Mouse (Mus musculus): Measurements from ENCODE around the gene 4931428F04Rik. TPM values are rescaled to one million over a fixed set of nuclear protein-coding genes. Genes with fewer than 3 reads are reported as not detected.

The 4931428F04Rik gene
- 49.0 and 56.8 TPM in 2 replicates for polyA plus RNA-seq (2012; rRNA removed)

GRCm38 (mm10) chr8:105289805-105290460 is at the start of gene 4931428F04Rik:
TSS of gene 4931428F04Rik (minus strand) at chr8:105289864.

DNA sequence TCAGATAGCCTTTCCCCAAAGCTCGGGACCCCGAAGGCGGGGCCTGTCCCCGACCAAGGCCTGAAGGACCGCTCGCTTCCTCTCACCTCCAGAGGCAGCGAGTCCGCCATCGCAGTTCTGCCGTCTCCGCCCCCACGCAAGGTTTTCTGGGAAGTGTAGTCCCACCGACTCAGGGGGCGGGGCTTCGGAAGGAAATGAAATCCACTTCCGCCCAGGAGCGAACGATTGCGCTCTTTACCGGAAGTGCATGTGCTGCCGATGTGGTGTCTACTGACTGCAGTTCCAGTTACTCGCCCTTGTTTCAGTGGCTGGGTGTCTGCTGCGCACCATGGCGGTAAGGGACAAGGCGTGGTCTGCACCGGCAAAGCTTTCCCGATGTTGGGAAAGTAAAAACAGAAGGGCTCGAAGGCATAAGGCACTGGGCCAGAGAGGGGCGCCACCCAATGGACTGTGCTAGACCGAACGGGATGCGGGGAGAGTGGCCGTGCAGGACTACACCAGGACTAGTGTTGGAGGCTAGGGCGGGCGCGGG is 36.5 kb upstream of the 4931428F04Rik start, which contains the start of the genes Lrrc29 and Tmem208:
Lrrc29 (minus strand) TSS at position 138 of the 532 bp plus-strand sequence.
Tmem208 (plus strand) TSS at position 214 of the 532 bp plus-strand sequence.

DNA sequence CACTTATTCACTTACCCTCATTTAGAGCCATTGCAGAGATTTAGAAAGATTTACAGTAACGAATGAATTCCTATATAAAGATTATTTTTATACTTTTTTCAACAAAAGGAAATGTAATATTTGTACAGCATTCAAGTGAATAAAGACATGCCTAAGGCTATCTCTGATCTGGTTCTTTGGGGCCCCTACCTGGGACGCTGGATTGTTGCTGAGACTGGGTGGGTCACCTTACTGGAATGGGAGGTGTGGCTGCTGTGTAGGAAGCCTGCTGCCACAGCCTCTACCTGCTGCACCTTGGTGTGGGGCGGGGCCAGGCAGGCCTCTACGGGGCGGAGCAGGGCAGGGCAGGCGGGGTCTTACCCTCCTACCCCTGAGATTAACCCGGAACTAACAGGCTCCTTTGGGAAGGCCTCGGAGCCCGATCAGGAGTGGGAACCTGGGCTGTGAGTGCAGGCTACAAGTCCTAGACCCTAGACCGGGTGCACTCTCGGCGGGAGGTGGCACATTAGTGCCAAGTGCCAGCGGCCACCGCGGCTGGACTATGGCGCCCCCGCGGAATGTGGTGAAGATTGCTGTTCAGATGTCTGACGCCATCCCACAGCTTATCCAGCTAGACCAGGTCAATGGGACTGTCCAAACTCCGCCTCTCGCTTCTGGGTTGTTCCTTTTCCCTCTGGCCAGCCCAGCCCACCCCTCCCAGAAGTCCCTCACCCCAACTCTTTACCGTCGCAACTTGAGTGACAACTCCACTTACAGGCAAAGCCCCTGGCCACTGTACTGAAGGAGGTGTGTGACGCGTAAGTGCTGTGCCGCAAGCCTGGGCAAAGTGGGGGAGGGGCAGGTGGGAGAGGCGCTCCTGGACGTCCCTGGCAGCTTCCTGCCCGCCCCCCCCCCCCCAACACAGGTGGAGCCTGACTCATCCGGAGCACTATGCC is 15.8 kb upstream of the 4931428F04Rik start, which contains the start of gene Elmo3:
Elmo3 (plus strand) TSS at position 391 of the 935 bp plus-strand sequence.

GRCm38 (mm10) chr8:105297511-105298192 is 8.0 kb upstream of the 4931428F04Rik start, which contains the start of gene E2f4:
TSS of gene E2f4 (plus strand) at chr8:105297663.

DNA sequence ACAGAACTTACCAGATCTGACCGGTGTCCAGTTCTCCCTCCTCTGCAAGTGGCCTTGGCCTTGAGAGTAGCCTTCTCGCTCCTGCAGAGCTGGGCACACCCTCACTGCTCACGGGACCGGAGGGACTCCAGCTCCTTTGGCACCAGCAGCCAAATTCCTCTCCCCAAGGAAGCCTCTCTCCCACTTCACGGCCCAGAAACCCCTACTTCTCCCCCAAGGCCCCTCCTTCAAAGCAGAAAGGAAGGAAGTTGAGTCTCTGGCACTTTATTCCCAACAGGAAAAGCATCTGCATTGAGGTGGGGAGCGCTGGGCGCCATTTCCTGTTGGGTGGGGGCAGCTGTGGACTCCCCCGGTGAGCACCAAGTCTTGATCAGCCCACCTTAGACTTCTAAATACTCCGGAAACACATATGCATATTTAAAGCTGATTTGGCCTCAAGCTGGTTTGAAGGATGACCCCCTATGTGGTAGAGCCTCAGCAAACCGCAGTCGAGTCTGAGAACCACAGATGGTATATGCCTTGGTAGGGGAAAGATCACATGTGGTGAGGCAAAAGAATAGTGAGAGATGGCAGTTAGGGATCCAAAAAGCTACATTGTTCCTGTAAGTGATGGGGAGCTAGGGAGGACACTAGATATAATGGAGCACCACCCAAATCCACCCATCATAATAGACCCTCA is 6.4 kb upstream of the 4931428F04Rik start, which contains the start of gene Exoc3l:
Exoc3l (minus strand) TSS at position 207 of the 679 bp plus-strand sequence.

DNA sequence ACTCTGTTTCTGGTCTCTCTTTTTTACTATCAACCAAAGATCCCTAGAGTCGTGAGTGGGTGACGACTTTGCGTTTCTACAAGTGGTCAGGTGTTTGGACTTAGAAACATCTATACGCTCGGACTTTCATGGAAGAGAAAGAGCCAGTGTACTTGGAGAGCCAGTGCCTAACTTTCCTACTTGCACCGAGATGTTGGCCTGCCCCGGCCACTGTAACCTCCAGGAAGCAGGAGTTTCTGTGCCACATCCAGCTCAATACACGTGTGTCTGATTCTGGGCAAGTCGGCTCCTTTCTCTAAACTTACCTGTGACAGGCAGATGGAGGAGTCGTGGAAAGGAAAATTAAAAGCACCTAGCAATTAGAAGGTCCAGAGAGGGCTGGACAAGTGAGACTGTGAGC is 13.8 kb downstream of the 4931428F04Rik start, which contains the start of gene Nol3:
Nol3 (plus strand) TSS at position 301 of the 400 bp plus-strand sequence.

GRCm38 (mm10) chr8:105269461-105269947 is 20.2 kb downstream of the 4931428F04Rik start, which contains the start of gene Hsf4:
TSS of gene Hsf4 (plus strand) at chr8:105269801.

GRCm38 (mm10) chr8:105264024-105264982 is 25.4 kb downstream of the 4931428F04Rik start, which contains the start of the genes Tradd and Fbxl8:
TSS of gene Tradd (minus strand) at chr8:105264609.
TSS of gene Fbxl8 (plus strand) at chr8:105264648.

GRCm38 (mm10) chr8:105254966-105255350 is 34.7 kb downstream of the 4931428F04Rik start, which contains the start of gene B3gnt9:
TSS of gene B3gnt9 (minus strand) at chr8:105255153.

Other genes with a start within 250 kb of the 4931428F04Rik start
- not detected in 2 replicates for gene Ces3a, start 241.3 kb downstream of the 4931428F04Rik start, polyA plus RNA-seq (2012; rRNA removed)
- gene Ces3b, start 206.1 kb downstream of the 4931428F04Rik start, polyA plus RNA-seq (2012; rRNA removed) = not detected in 2 replicates
- gene Ces4a, start 158.1 kb downstream of the 4931428F04Rik start, polyA plus RNA-seq (2012; rRNA removed) = not detected in 2 replicates
- gene Cbfb, start 119.2 kb downstream of the 4931428F04Rik start, polyA plus RNA-seq (2012; rRNA removed) = 33.6 and 64.2 TPM in 2 replicates
- gene D230025D16Rik, start 64.7 kb downstream of the 4931428F04Rik start, polyA plus RNA-seq (2012; rRNA removed) = 19.5 and 27.4 TPM in 2 replicates
- 5.5 and 7.9 TPM in 2 replicates for gene B3gnt9, start 34.7 kb downstream of the 4931428F04Rik start, polyA plus RNA-seq (2012; rRNA removed)
- 7.0 and 9.8 TPM in 2 replicates for gene Tradd, start 25.3 kb downstream of the 4931428F04Rik start, polyA plus RNA-seq (2012; rRNA removed)
- gene Fbxl8, start 25.2 kb downstream of the 4931428F04Rik start, polyA plus RNA-seq (2012; rRNA removed) = 0.94 and 1.1 TPM in 2 replicates
- gene Hsf4, start 20.1 kb downstream of the 4931428F04Rik start, polyA plus RNA-seq (2012; rRNA removed) = 0.14 and 0.31 TPM in 2 replicates
- 1.3 and 1.8 TPM in 2 replicates for gene Nol3, start 13.7 kb downstream of the 4931428F04Rik start, polyA plus RNA-seq (2012; rRNA removed)
- gene Exoc3l, start 6.2 kb upstream of the 4931428F04Rik start, polyA plus RNA-seq (2012; rRNA removed) = 11.9 and 13.4 TPM in 2 replicates
- 125 and 133 TPM in 2 replicates for gene E2f4, start 7.8 kb upstream of the 4931428F04Rik start, polyA plus RNA-seq (2012; rRNA removed)
- gene Elmo3, start 15.7 kb upstream of the 4931428F04Rik start, polyA plus RNA-seq (2012; rRNA removed) = 2.1 and 3.4 TPM in 2 replicates
- gene Lrrc29, start 36.4 kb upstream of the 4931428F04Rik start, polyA plus RNA-seq (2012; rRNA removed) = 1.9 and 3.0 TPM in 2 replicates
- gene Tmem208, start 36.5 kb upstream of the 4931428F04Rik start, polyA plus RNA-seq (2012; rRNA removed) = 51.1 and 89.1 TPM in 2 replicates
- 18.4 and 21.0 TPM in 2 replicates for gene Fhod1, start 58.1 kb upstream of the 4931428F04Rik start, polyA plus RNA-seq (2012; rRNA removed)
- 28.6 and 31.2 TPM in 2 replicates for gene Slc9a5, start 59.0 kb upstream of the 4931428F04Rik start, polyA plus RNA-seq (2012; rRNA removed)
- 3.6 and 3.9 TPM in 2 replicates for gene Plekhg4, start 83.4 kb upstream of the 4931428F04Rik start, polyA plus RNA-seq (2012; rRNA removed)
- gene Kctd19, start 123.6 kb upstream of the 4931428F04Rik start, polyA plus RNA-seq (2012; rRNA removed) = not detected in 2 replicates
- 2.1 and 4.3 TPM in 2 replicates for gene Lrrc36, start 123.7 kb upstream of the 4931428F04Rik start, polyA plus RNA-seq (2012; rRNA removed)
- gene Tppp3, start 181.7 kb upstream of the 4931428F04Rik start, polyA plus RNA-seq (2012; rRNA removed) = 60.2 and 72.4 TPM in 2 replicates
- 34.5 and 38.7 TPM in 2 replicates for gene Zdhhc1, start 207.0 kb upstream of the 4931428F04Rik start, polyA plus RNA-seq (2012; rRNA removed)
- gene Hsd11b2, start 228.9 kb upstream of the 4931428F04Rik start, polyA plus RNA-seq (2012; rRNA removed) = 19.6 and 32.8 TPM in 2 replicates

Measured in central nervous system, embryonic 11.5 days (tissue).